Mouse (Mus musculus) left cerebral cortex, postnatal 10 days (tissue): ENCODE data around the gene Col18a1. TPM values are rescaled to one million over a fixed set of nuclear protein-coding genes. Genes with fewer than 3 reads are reported as not detected.

ENCODE experiments used
- DNase-seq, 2 experiments: peaks; one replicate each; pipeline ENCODE4 v3.0.0; 2021 to 2022; ENCODE audit warnings: low spot score in 2 of 2, mixed read lengths in 1 of 2; ENCODE audit errors: extremely low spot score in 1 of 2
- intact Hi-C: fragments of 180-260 bp; cut with DNase I; formaldehyde crosslinking; loops from one replicate; pipeline ENCODE4 v1.15.1; 2025
- total RNA-seq, 2 experiments: library from RNA; stranded (reverse); gene quantifications; 2 replicates each; pipeline ENCODE4 v1.2.3; 2021

Gene Col18a1
- total RNA-seq, 2 experiments from 2014 or later, result 12.5 to 13.4 TPM

- intact Hi-C loops, result no loop called here
- peak in 1 of 2 experiments; percentile 63 for DNase-seq
Observed at GRCm38 (mm10) chr10:77007433-77008108, 158.8 kb downstream of the Col18a1 start.

- no peak for DNase-seq
Observed at GRCm38 (mm10) chr10:77004936-77005335, 161.4 kb downstream of the Col18a1 start.

More at GRCm38 (mm10) chr10:77004936-77005335, 161.4 kb downstream of the Col18a1 start:
- intact Hi-C loops, result no loop called here

Other genes starting within 250 kb of the Col18a1 start
- gene Pcbp3, start 204.7 kb downstream of the Col18a1 start, total RNA-seq, result 10 to 100 TPM; 72.8 to 79.4 TPM
- 10 to 100 TPM; 27.4 to 27.6 TPM for gene Slc19a1, start 134.3 kb downstream of the Col18a1 start, total RNA-seq
- gene Pofut2, start 92.7 kb upstream of the Col18a1 start, total RNA-seq, result 10 to 100 TPM; 30.0 to 33.5 TPM